Mouse (Mus musculus) sigmoid colon, adult 10 weeks (tissue): ENCODE results near the gene Spag9. TPM values are rescaled to one million over a fixed set of nuclear protein-coding genes. Genes with fewer than 3 reads are reported as not detected.

Experiments
- polyA plus RNA-seq: library from polyadenylated mRNA; stranded (reverse); fragments of 350-450 nt; fragmentation: Illumina TruSeq; extraction: RNeasy Lipid Tissue Mini Kit (QIAGEN cat#74804); gene quantifications from one replicate; pipeline ENCODE4 v1.2.3, GENCODE M21; 2014; ENCODE audit warnings: low read depth, low replicate concordance

Gene Spag9
- polyA plus RNA-seq: 133 TPM

GRCm38 (mm10) chr11:93995720-93996305, at the start of gene Spag9:
Spag9 (plus strand) TSS chr11:93996091.

DNA sequence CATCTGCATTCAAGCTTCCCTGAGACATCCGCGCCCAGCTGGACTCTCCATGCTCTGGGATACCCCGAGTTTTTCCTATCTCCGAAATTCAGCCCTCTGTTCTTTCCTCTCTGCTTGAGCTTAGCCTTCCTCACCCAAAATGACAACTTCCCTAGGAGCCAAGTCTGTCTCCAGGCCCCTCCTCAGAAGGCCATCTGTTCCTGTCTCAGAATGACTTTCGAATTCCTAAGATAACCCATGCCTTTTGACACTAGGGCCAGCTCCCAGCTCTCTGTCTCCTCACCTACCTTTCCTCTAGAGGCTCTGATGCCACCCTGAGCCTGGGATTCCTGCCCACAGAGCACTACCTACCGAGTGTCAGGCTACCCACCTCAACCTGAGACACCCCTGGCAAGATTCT, 39.7 kb upstream of the Spag9 start, which contains the start of gene Nme2:
TSS of gene Nme2 (minus strand) at position 101 of the 400 bp plus-strand sequence.

DNA sequence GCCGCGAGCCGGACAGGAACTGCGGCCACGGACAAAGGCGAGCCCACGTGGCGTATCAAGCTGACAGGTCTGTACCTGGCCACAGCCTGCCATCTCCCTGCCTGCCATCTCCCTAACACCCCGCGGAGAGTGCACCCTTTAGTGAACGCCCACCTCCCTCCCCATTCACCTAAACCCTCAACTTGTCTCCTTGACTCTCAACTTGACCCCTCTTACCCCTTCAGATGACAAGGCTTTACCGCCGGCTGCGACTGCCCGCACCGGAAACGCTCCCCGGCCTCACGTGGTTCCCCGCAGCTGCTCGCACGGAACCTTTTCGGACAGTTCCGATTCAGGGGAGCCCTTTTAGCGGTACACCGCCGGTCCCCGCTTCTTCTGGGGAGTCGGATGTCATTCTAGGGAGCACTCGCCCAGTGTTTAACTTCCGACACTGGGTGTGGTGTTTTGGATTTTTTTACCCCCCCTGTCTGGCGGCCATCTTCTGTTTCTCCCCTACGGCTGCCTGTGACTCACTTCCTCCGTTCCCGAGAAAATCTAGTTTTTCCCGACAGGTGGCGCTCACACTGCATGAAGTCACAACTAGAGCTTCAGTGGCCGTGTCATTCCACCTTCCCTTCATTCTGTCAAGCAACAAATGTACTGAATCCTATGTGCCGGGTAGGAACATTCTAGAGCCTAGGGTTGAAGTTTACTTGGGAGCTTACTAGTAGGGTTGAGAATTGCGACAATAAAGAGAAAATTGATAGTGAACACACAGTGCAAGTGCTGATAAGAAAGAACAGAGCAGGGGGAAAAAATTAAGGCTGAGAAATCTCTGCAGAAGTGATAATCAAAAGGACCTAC, 27.7 kb upstream of the Spag9 start, which contains the start of the genes Gm20390 and Nme1:
TSS of gene Gm20390 (minus strand) at position 289 of the 843 bp plus-strand sequence.
TSS of gene Nme1 (minus strand) at position 517 of the 843 bp plus-strand sequence.

Other genes with a start within 250 kb of the Spag9 start
- gene Utp18, start 110.3 kb upstream of the Spag9 start, polyA plus RNA-seq: 38.7 TPM
- gene Mbtd1, start 110.2 kb upstream of the Spag9 start, polyA plus RNA-seq: 76.6 TPM
- gene Nme2, start 39.8 kb upstream of the Spag9 start, polyA plus RNA-seq: 74.3 TPM
- gene Gm20390, start 27.8 kb upstream of the Spag9 start, polyA plus RNA-seq: not detected
- 7.1 TPM for gene Nme1, start 27.6 kb upstream of the Spag9 start, polyA plus RNA-seq
- gene Tob1, start 215.4 kb downstream of the Spag9 start, polyA plus RNA-seq: 330 TPM
- 0.38 TPM for gene Wfikkn2, start 249.9 kb downstream of the Spag9 start, polyA plus RNA-seq